8 mouse cellular contexts compared by ENCODE assay signal in the genomic region with DNA sequence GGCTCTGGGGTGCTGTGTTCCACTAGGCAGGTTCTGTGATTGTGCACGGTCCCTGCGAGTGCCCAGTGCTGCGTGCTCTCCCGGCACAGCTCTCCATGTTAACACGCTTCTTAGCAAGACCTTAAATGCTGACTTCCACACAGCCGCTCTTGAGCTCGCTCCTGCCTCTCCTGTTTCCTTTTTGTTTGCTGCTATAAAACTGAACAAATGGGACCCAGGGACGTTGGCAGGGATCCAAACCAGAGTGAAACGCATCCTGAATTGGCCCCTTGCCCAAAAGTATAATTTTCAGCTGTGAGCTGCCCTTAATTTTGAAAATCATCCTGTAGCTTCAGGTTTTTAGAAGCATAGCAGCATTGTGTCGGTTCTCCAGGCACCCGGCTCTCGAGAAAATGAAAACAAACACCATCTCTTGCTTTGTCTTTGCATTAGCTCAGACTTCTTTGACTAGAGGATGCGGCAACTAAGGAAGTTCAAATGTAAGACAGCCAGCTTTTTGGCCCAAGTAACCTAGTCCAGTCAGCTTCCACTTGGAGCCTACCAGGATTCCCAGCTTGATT.
DNase-seq lines count a peak whose midpoint lies in the region; ATAC-seq and TF ChIP-seq lines count a peak whose summit lies in the region.

No protein-coding gene starts in this region.

- no peaks in the 10 kb centered on the region for H3K27me3 ChIP-seq in embryonic facial prominence, embryonic 12.5 days
- no peaks in the 10 kb centered on the region for H3K27me3 ChIP-seq in kidney, postnatal 0 days (ENCODE audit: insufficient read depth, low read length)
- no peaks in the 10 kb centered on the region for H3K27me3 ChIP-seq in limb, embryonic 14.5 days (ENCODE audit: control insufficient read depth, insufficient read depth, low read length)
- H3K27me3 ChIP-seq in stomach, embryonic 16.5 days (ENCODE audit: control insufficient read depth, insufficient read depth, low read length) = no peaks in the 10 kb centered on the region

- H3K27ac ChIP-seq in embryonic facial prominence, embryonic 12.5 days = peak overlapping the region; percentile 89
- H3K27ac ChIP-seq in kidney, postnatal 0 days = no peak overlapping the region
- peak overlapping the region; percentile 62 for H3K27ac ChIP-seq in limb, embryonic 14.5 days (replicated peaks; ENCODE audit: low read depth, low read length)
- H3K27ac ChIP-seq in stomach, embryonic 16.5 days (ENCODE audit: low read length) = no peak overlapping the region; the same call in 1 of the 2 replicates

- peak overlapping the region; percentile 40 for H3K4me2 ChIP-seq in embryonic facial prominence, embryonic 12.5 days (replicated peaks)
- peak overlapping the region; percentile 55 for H3K4me2 ChIP-seq in kidney, postnatal 0 days (ENCODE audit: low read length)
- peak overlapping the region; percentile 43 for H3K4me2 ChIP-seq in limb, embryonic 14.5 days (replicated peaks; ENCODE audit: low read depth, low read length, severe bottlenecking)
- H3K4me2 ChIP-seq in stomach, embryonic 16.5 days (ENCODE audit: low read depth, low read length) = peak overlapping the region; percentile 55

- ATAC-seq in embryonic facial prominence, embryonic 12.5 days (ENCODE audit: insufficient number of reproducible peaks, insufficient read depth, low FRiP score, low TSS enrichment) = peak; percentile 82
- ATAC-seq in kidney, postnatal 0 days (replicated peaks; ENCODE audit: low FRiP score, low read depth) = no peak
- peak; percentile 88 for ATAC-seq in limb, embryonic 14.5 days (ENCODE audit: low FRiP score, low read depth)
- no peak for ATAC-seq in stomach, embryonic 16.5 days (ENCODE audit: insufficient read depth, low FRiP score)

- H3K9ac ChIP-seq in embryonic facial prominence, embryonic 12.5 days = no peak overlapping the region
- H3K9ac ChIP-seq in kidney, postnatal 0 days (ENCODE audit: low read depth, low read length) = peak overlapping the region; percentile 44; the same call in 1 of the 2 replicates
- peak overlapping the region; percentile 18 for H3K9ac ChIP-seq in limb, embryonic 14.5 days (ENCODE audit: low read depth, low read length, severe bottlenecking)
- peak overlapping the region; percentile 54; the same call in 1 of the 2 replicates for H3K9ac ChIP-seq in stomach, embryonic 16.5 days (ENCODE audit: low read length)

- no peaks in the 10 kb centered on the region for H3K9me3 ChIP-seq in embryonic facial prominence, embryonic 12.5 days
- H3K9me3 ChIP-seq in kidney, postnatal 0 days (replicated peaks; ENCODE audit: low read length) = no peaks in the 10 kb centered on the region
- no peaks in the 10 kb centered on the region for H3K9me3 ChIP-seq in limb, embryonic 14.5 days (ENCODE audit: control insufficient read depth, low read length)
- no peaks in the 10 kb centered on the region for H3K9me3 ChIP-seq in stomach, embryonic 16.5 days (replicated peaks; ENCODE audit: control insufficient read depth, low read length)

- DNase-seq in retina, postnatal 1 day = peak; percentile 84
- no peak for DNase-seq in retina, embryonic 14.5 days (ENCODE audit: low spot score)
- peak; percentile 35 to 36 for DNase-seq in heart, adult 9 months (ENCODE audit: low spot score in 2 of 2)
- peak; percentile 72 for DNase-seq in kidney, postnatal 0 days (ENCODE audit: low spot score)
- DNase-seq in limb, embryonic 14.5 days (ENCODE audit: low spot score) = peak; percentile 82
- DNase-seq in spleen, postnatal 14 days (ENCODE audit: low spot score in 2 of 2) = no peak

- no peak for TF ChIP-seq CTCF in kidney, postnatal 0 days (IDR thresholded peaks at IDR 0.05; ENCODE audit: low read depth)

- no peaks in the 10 kb centered on the region for H3K36me3 ChIP-seq in embryonic facial prominence, embryonic 12.5 days
- H3K36me3 ChIP-seq in kidney, postnatal 0 days (ENCODE audit: insufficient read depth, low read length) = no peaks in the 10 kb centered on the region
- H3K36me3 ChIP-seq in limb, embryonic 14.5 days (ENCODE audit: control insufficient read depth, insufficient read depth, low read length) = no peaks in the 10 kb centered on the region
- no peaks in the 10 kb centered on the region for H3K36me3 ChIP-seq in stomach, embryonic 16.5 days (ENCODE audit: control insufficient read depth, insufficient read depth, low read length)

- peaks cover 6% of the 10 kb centered on the region; the same call in 1 of the 2 replicates for H3K4me1 ChIP-seq in embryonic facial prominence, embryonic 12.5 days
- H3K4me1 ChIP-seq in kidney, postnatal 0 days (replicated peaks; ENCODE audit: insufficient read depth, low read length) = no peaks in the 10 kb centered on the region
- 0 out of 2 replicates have a peak, but pooled peaks cover 2% of the 10 kb centered on the region for H3K4me1 ChIP-seq in limb, embryonic 14.5 days (ENCODE audit: control insufficient read depth, insufficient read depth, low read length)
- no peaks in the 10 kb centered on the region for H3K4me1 ChIP-seq in stomach, embryonic 16.5 days (ENCODE audit: control insufficient read depth, insufficient read depth, low read length)

- TF ChIP-seq POLR2A in limb, embryonic 14.5 days (IDR thresholded peaks at IDR 0.05; ENCODE audit: borderline replicate concordance, extremely low read depth, insufficient read depth, insufficient read length) = no peak

- WGBS in embryonic facial prominence, embryonic 12.5 days = 16% methylated on average over 13 of the region's 13 CpGs
- WGBS in kidney, postnatal 0 days = 10% methylated on average over 13 of the region's 13 CpGs
- WGBS in limb, embryonic 14.5 days = 10% methylated on average over 13 of the region's 13 CpGs
- WGBS in stomach, embryonic 16.5 days = 24% methylated on average over 13 of the region's 13 CpGs

- H3K4me3 ChIP-seq in embryonic facial prominence, embryonic 12.5 days = no peak overlapping the region
- H3K4me3 ChIP-seq in kidney, postnatal 0 days (replicated peaks; ENCODE audit: low read depth, low read length) = peak overlapping the region; percentile 31
- peak overlapping the region; percentile 26 for H3K4me3 ChIP-seq in limb, embryonic 14.5 days (replicated peaks; ENCODE audit: low read length)
- H3K4me3 ChIP-seq in stomach, embryonic 16.5 days (replicated peaks; ENCODE audit: low read length) = peak overlapping the region; percentile 35

Comparison
In these comparisons a context has a peak if more than half of its experiments do, and no peak if none do; other contexts are left out.
1. DNase-seq: peak in retina, postnatal 1 day (single experiment), heart, adult 9 months (2 of 2), kidney, postnatal 0 days (single experiment) and limb, embryonic 14.5 days (single experiment); none in retina, embryonic 14.5 days (single experiment) and spleen, postnatal 14 days (0 of 2).
2. ATAC-seq: peak in embryonic facial prominence, embryonic 12.5 days (single experiment) and limb, embryonic 14.5 days (single experiment); none in kidney, postnatal 0 days (single experiment) and stomach, embryonic 16.5 days (single experiment).
3. H3K27ac ChIP-seq: peak in embryonic facial prominence, embryonic 12.5 days (single experiment) and limb, embryonic 14.5 days (single experiment); none in kidney, postnatal 0 days (single experiment) and stomach, embryonic 16.5 days (single experiment).
4. Peak in every context shown above with its lines, with median percentiles within 50 percentile points of each other: H3K4me2 ChIP-seq.